Mouse (Mus musculus): ENCODE measurements at regions not wholly inside any gene's neighbourhood (a gene's known extent, or its start where the extent isn't known, plus 50 kb on each side); places are given as distances from the start of the nearest gene placed in this dataset.

- peak; percentile 51 for DNase-seq
Measured at GRCm38 (mm10) chr12:118784643-118785042, 61.5 kb upstream of the Sp8 start.

GRCm38 (mm10) chr12:118781978-118782377, 64.2 kb upstream of the Sp8 start:
- no peak for DNase-seq

- DNase-seq, result no peak
Measured at GRCm38 (mm10) chr12:118775463-118776064, 70.6 kb upstream of the Sp8 start.

GRCm38 (mm10) chr12:118772790-118773189, 73.3 kb upstream of the Sp8 start:
- DNase-seq, result no peak

- DNase-seq, result no peak
Measured at GRCm38 (mm10) chr12:118766472-118766871, 79.7 kb upstream of the Sp8 start.

- no peak for DNase-seq
Measured at GRCm38 (mm10) chr12:118754076-118754475, 92.1 kb upstream of the Sp8 start.

- no peak for DNase-seq
Measured at GRCm38 (mm10) chr12:118739103-118739502, 107.0 kb upstream of the Sp8 start.

GRCm38 (mm10) chr12:118725891-118726290, 120.2 kb upstream of the Sp8 start:
- peak; percentile 78 for DNase-seq

GRCm38 (mm10) chr12:118719878-118720573, 126.1 kb upstream of the Sp8 start:
- peak; percentile 46 for DNase-seq

GRCm38 (mm10) chr12:118716824-118717223, 129.3 kb upstream of the Sp8 start:
- no peak for DNase-seq

GRCm38 (mm10) chr12:118706626-118707025, 139.5 kb upstream of the Sp8 start:
- no peak for DNase-seq

- DNase-seq, result no peak
Measured at GRCm38 (mm10) chr12:118704826-118705225, 141.3 kb upstream of the Sp8 start.

GRCm38 (mm10) chr12:118703730-118704129, 142.4 kb upstream of the Sp8 start:
- peak; percentile 54 for DNase-seq

- peak; percentile 18 for DNase-seq
Measured at GRCm38 (mm10) chr12:118703068-118703662, 143.0 kb upstream of the Sp8 start.

GRCm38 (mm10) chr12:118701838-118702237, 144.3 kb upstream of the Sp8 start:
- no peak for DNase-seq

- DNase-seq, result no peak
Measured at GRCm38 (mm10) chr12:118698110-118698509, 148.0 kb upstream of the Sp8 start.

- no peak for DNase-seq
Measured at GRCm38 (mm10) chr12:118694701-118695100, 151.4 kb upstream of the Sp8 start.

- DNase-seq, result no peak
Measured at GRCm38 (mm10) chr12:118682902-118683301, 163.2 kb upstream of the Sp8 start.

GRCm38 (mm10) chr12:118677989-118678388, 168.1 kb upstream of the Sp8 start:
- DNase-seq, result no peak

- DNase-seq, result peak; percentile 14
Measured at GRCm38 (mm10) chr12:118661575-118661974, 184.6 kb upstream of the Sp8 start.

- peak; percentile 30 for DNase-seq
Measured at GRCm38 (mm10) chr12:118661214-118661486, 185.0 kb upstream of the Sp8 start.

GRCm38 (mm10) chr12:118660384-118661213, 185.5 kb upstream of the Sp8 start:
- DNase-seq, result peak; percentile 24
